Mouse (Mus musculus): Measurements from ENCODE around the gene Gm21976.

GRCm38 (mm10) chr13:98264111-98264510 is 15.6 kb upstream of the Gm21976 start:
- no peak for TF ChIP-seq CTCF (IDR thresholded peaks at IDR 0.05; ENCODE audit: control insufficient read depth, insufficient read depth, low read length)
- no peak for TF ChIP-seq POLR2A (IDR thresholded peaks at IDR 0.05; ENCODE audit: borderline replicate concordance, control insufficient read depth, low read depth, low read length)

Measured in bone marrow, adult 2 months (tissue).